Mouse (Mus musculus) lung, postnatal 10 days (tissue): ENCODE measurements around the gene Olfr1469.
"Not testable (repeated sequence)": the region's sequence is repeated elsewhere in the genome, so short reads cannot be mapped to it uniquely, and the experiment has no call there.

Source experiments
- DNase-seq: peaks from one replicate; pipeline ENCODE4 v3.0.0; 2021

Olfr1469 gene

GRCm38 (mm10) chr19:13407549-13407948 lies at the start of gene Olfr1469:
Gene Olfr1469, plus strand, starts transcription at chr19:13407849.
- DNase-seq = no peak

- no peak for DNase-seq
These were observed 45.7 kb upstream of the Olfr1469 start, which contains the start of gene Olfr1467 for GRCm38 (mm10) chr19:13361936-13362335. Gene Olfr1467, plus strand, starts transcription at chr19:13362236.

GRCm38 (mm10) chr19:13443109-13443508 lies 35.5 kb downstream of the Olfr1469 start, which contains the start of gene Olfr1471:
Gene Olfr1471, plus strand, starts transcription at chr19:13443409.
- DNase-seq = not testable (repeated sequence)

GRCm38 (mm10) chr19:13455986-13456385 lies 48.3 kb downstream of the Olfr1469 start, which contains the start of gene Olfr1472:
Gene Olfr1472, minus strand, starts transcription at chr19:13456086.
- DNase-seq = no peak
